Comparison of ENCODE assay signal across 9 mouse cellular contexts in the genomic region with DNA sequence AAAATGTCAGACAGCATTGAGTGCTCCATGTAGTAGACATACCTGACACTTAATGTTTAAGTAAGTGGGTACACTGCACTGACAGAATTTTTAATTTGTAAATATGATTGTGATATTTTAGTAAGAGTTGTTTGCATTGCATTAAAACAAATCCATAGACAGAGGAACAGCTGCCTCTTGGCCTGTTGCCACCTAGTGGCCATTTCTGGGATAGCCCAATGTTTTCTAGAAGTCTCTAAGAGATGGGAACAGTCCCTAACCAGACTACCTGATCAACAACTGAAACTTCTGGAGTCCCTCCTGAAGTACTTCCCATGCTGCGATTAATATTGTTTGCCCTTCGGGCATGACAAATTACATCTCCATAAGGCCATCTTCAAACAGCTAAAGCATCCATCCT.
DNase-seq lines count a peak whose midpoint lies in the region; ATAC-seq and TF ChIP-seq lines count a peak whose summit lies in the region.
"Had no signal": no experiment of that assay in that cellular context is flagged by ENCODE, and none has a peak within 500 bp of the region (broad histone marks: within the 10 kb centered on the region; RNA-seq: fewer than 3 reads in every experiment).

No protein-coding gene starts in this region.

- H3K27me3 ChIP-seq in liver, adult 2 months (ENCODE audit: control insufficient read depth, insufficient read depth, low read length): no peaks in the 10 kb centered on the region
- no peaks in the 10 kb centered on the region for H3K27me3 ChIP-seq in liver, embryonic 11.5 days (replicated peaks; ENCODE audit: control insufficient read depth, insufficient read depth, low read length)
- H3K27me3 ChIP-seq: hindbrain, embryonic 15.5 days had no signal

- intact Hi-C loops in left cerebral cortex, postnatal 25 days (cut with DNase I): loop anchor here (1.0 to 10.0 kb wide), 3 partner anchors 60 to 393 kb away; no protein-coding TSS in a partner anchor

- no peaks in the 10 kb centered on the region for H3K79me2 ChIP-seq in liver, adult 2 months (ENCODE audit: control insufficient read depth, insufficient read depth, low read length)

- no peaks in the 10 kb centered on the region for H3K36me3 ChIP-seq in liver, adult 2 months (ENCODE audit: control insufficient read depth, insufficient read depth, low read length)
- H3K36me3 ChIP-seq in liver, embryonic 11.5 days (ENCODE audit: control insufficient read depth, insufficient read depth, low read length): no peaks in the 10 kb centered on the region
- H3K36me3 ChIP-seq: hindbrain, embryonic 15.5 days had no signal

- no peak overlapping the region for H3K27ac ChIP-seq in liver, adult 2 months (replicated peaks; ENCODE audit: insufficient read depth, low read depth, low read length)
- H3K27ac ChIP-seq in liver, embryonic 11.5 days (ENCODE audit: low read depth, low read length): no peak overlapping the region
- H3K27ac ChIP-seq: hindbrain, embryonic 15.5 days had no signal

- no peak for ATAC-seq in liver, embryonic 11.5 days (replicated peaks; ENCODE audit: low FRiP score)

- H3K9ac ChIP-seq in liver, adult 2 months (ENCODE audit: low read depth, low read length): no peak overlapping the region
- H3K9ac ChIP-seq in liver, embryonic 11.5 days (ENCODE audit: low read depth, low read length): no peak overlapping the region
- H3K9ac ChIP-seq: hindbrain, embryonic 15.5 days had no signal

- no peaks in the 10 kb centered on the region for H3K9me3 ChIP-seq in liver, embryonic 11.5 days (ENCODE audit: control insufficient read depth, low read length)
- H3K9me3 ChIP-seq: hindbrain, embryonic 15.5 days had no signal

- WGBS in liver, adult 2 months: 43% methylated on average over 2 of the region's 2 CpGs
- WGBS in liver, embryonic 11.5 days: 52% methylated on average over 2 of the region's 2 CpGs

- DNase-seq in liver, adult 2 months (ENCODE audit: extremely low read depth, low read depth, low spot score): peak; percentile 58
- DNase-seq in liver, embryonic 11.5 days (ENCODE audit: low spot score): no peak
- peak; percentile 65 for DNase-seq in adrenal gland, adult 2 months
- DNase-seq in embryo, embryonic 11 days: peak; percentile 82
- peak; percentile 86 for DNase-seq in heart, postnatal 4 days
- DNase-seq in left cerebral cortex, postnatal 25 days (ENCODE audit: low spot score in 2 of 2): peak; percentile 80 to 82
- peak; percentile 29 for DNase-seq in ovary, postnatal 36 days (ENCODE audit: low spot score)
- DNase-seq in thymus, postnatal 25 days: peak; percentile 80

- H3K4me3 ChIP-seq in liver, adult 2 months (ENCODE audit: insufficient read depth, low read depth, low read length): no peak overlapping the region
- no peak overlapping the region for H3K4me3 ChIP-seq in liver, embryonic 11.5 days (ENCODE audit: low read depth, low read length)
- H3K4me3 ChIP-seq: hindbrain, embryonic 15.5 days had no signal

- H3K4me1 ChIP-seq in liver, adult 2 months (ENCODE audit: control insufficient read depth, insufficient read depth, low read length): no peaks in the 10 kb centered on the region
- no peaks in the 10 kb centered on the region for H3K4me1 ChIP-seq in liver, embryonic 11.5 days (replicated peaks; ENCODE audit: control insufficient read depth, insufficient read depth, low read length)
- H3K4me1 ChIP-seq: hindbrain, embryonic 15.5 days had no signal

- no peak overlapping the region for H3K4me2 ChIP-seq in liver, embryonic 11.5 days
- H3K4me2 ChIP-seq: hindbrain, embryonic 15.5 days had no signal

- TF ChIP-seq CTCF in liver, adult 2 months (IDR thresholded peaks at IDR 0.05; ENCODE audit: low read depth, low read length): peak; percentile 67

- TF ChIP-seq POLR2A in liver, adult 2 months (IDR thresholded peaks at IDR 0.05; ENCODE audit: extremely low read depth, insufficient read depth, low read length): no peak
